Mouse (Mus musculus) heart, adult 2 months (tissue): ENCODE results near the gene Rnaseh1.

Experiments
- CTCF ChIP-seq: fragments of 200-600 bp; IDR thresholded peaks from 2 replicates; pipeline ENCODE4 v1.8.1; 2022; ENCODE audit warnings: antibody characterized with exemption, mild to moderate bottlenecking, moderate library complexity
- EP300 ChIP-seq: fragments of 200-500 bp; IDR thresholded peaks from 2 replicates; pipeline ENCODE4 v1.6.1; 2011; ENCODE audit warnings: low read depth, low read length, control low read depth; ENCODE audit not compliant: insufficient read depth
- POLR2A ChIP-seq: fragments of 200-500 bp; IDR thresholded peaks from 2 replicates; pipeline ENCODE4 v1.6.1; 2011; ENCODE audit warnings: mild to moderate bottlenecking, low read depth, low read length, control low read depth; ENCODE audit not compliant: insufficient read depth

DNA sequence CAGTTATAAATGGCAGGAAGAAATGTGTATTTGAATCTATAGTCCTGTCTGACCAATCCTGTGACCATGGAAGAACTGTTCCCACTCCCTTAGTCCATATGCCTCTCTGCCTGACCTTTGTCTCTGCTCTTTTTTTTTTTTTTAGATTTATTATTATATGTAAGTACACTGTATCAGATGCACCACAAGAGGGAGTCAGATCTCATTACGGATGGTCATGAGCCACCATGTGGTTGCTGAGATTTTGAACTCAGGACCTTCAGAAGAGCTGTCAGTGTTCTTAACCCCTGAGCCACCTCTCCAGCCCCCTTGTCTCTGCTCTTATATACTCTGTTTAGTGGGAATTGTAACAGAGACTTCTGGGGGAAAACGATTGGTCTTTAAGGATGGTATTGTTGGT, 10.6 kb upstream of the Rnaseh1 start:
- TF ChIP-seq POLR2A (no peak), EP300 (no peak), CTCF (0 out of 2 replicates have a peak, but pooled peaks have one; percentile 20)
